Mouse (Mus musculus) intestine, postnatal 0 days (tissue): ENCODE results near the gene Npvf. TPM values are rescaled to one million over a fixed set of nuclear protein-coding genes. Genes with fewer than 3 reads are reported as not detected.

Experiments used
- ATAC-seq: fragments of 200-750 bp; cut with Nextera tagmentation; 2 replicates; pipeline ENCODE4 v1.8.0; 2017; ENCODE audit warnings: mild to moderate bottlenecking, moderate TSS enrichment, moderate library complexity
- H3K27ac ChIP-seq: fragments of 300-500 bp; sonication (generic); 2 replicates; pipeline ENCODE4 v1.5.1; 2014; ENCODE audit warnings: mild to moderate bottlenecking, low read depth, low read length, moderate library complexity
- H3K27me3 ChIP-seq: fragments of 300-500 bp; sonication (generic); replicated peaks from 2 replicates; pipeline ENCODE4 v1.6.1; 2014; ENCODE audit warnings: low read length, mixed read lengths; ENCODE audit not compliant: control insufficient read depth, insufficient read depth
- H3K36me3 ChIP-seq: fragments of 300-500 bp; sonication (generic); 2 replicates; pipeline ENCODE4 v1.6.1; 2014; ENCODE audit warnings: mild to moderate bottlenecking, moderate library complexity; ENCODE audit not compliant: control insufficient read depth, insufficient read depth
- H3K4me1 ChIP-seq: fragments of 300-500 bp; sonication (generic); replicated peaks from 2 replicates; pipeline ENCODE4 v1.6.1; 2014; ENCODE audit warnings: antibody characterized with exemption, low read length, mixed read lengths; ENCODE audit not compliant: control insufficient read depth, insufficient read depth
- H3K4me2 ChIP-seq: fragments of 300-500 bp; sonication (generic); replicated peaks from 2 replicates; pipeline ENCODE4 v1.6.1; 2014; ENCODE audit warnings: low read depth, mild to moderate bottlenecking, moderate library complexity
- H3K4me3 ChIP-seq: fragments of 300-500 bp; sonication (generic); 2 replicates; pipeline ENCODE4 v1.5.1; 2014; ENCODE audit warnings: low read depth, low read length
- H3K9ac ChIP-seq: fragments of 300-500 bp; sonication (generic); 2 replicates; pipeline ENCODE4 v1.6.1; 2014; ENCODE audit warnings: mild to moderate bottlenecking, low read depth, low read length
- H3K9me3 ChIP-seq: fragments of 300-500 bp; sonication (generic); 2 replicates; pipeline ENCODE4 v1.6.1; 2016; ENCODE audit warnings: mixed run types; ENCODE audit not compliant: control insufficient read depth
- CTCF ChIP-seq: sonication (generic); IDR thresholded peaks from 2 replicates; pipeline ENCODE4 v1.5.1; 2016; ENCODE audit warnings: low read depth, mild to moderate bottlenecking, control low read depth, antibody characterized with exemption, moderate library complexity
- WGBS: fragments of 180-500 bp; shearing (Covaris S2); extraction: QIAGEN DNeasy Blood & Tissue Kit; methylation state at CpG from one replicate; pipeline ENCODE4 v1.1.7; 2014; 5-methylcytosine and 5-hydroxymethylcytosine counted together
- polyA plus RNA-seq: library from polyadenylated mRNA; unstranded; fragments of >200 nt; fragmentation: Nextera tagmentation; extraction: Ambion mirVana; gene quantifications from 2 replicates; pipeline ENCODE4 v1.2.1, GENCODE M21; 2015

Npvf gene
- not detected in 2 replicates for polyA plus RNA-seq

DNA sequence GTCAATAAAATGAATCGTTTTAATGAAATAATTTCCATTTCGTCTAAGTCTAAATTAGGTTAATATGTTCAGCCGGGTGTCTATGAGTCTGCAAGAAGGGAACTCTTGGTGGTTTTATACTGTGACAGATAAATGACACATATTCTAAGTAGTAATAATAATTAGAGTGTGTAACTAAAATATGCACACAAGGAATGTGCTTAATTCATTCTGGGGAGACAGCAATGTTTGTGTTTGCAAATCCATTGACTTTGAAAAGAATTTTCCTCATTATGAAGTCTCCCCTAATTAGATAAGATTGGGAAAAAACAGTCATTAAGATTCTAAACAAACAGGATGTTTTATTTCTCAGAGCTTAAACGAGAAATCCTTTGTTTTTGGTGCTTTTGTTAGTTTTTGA is at the start of gene Npvf:
TSS of gene Npvf (minus strand) at position 84 of the 400 bp plus-strand sequence.
- no peak within 1 kb of the TSS for H3K4me2 ChIP-seq
- 78% methylated on average over 4 of the region's 4 CpGs for WGBS

DNA sequence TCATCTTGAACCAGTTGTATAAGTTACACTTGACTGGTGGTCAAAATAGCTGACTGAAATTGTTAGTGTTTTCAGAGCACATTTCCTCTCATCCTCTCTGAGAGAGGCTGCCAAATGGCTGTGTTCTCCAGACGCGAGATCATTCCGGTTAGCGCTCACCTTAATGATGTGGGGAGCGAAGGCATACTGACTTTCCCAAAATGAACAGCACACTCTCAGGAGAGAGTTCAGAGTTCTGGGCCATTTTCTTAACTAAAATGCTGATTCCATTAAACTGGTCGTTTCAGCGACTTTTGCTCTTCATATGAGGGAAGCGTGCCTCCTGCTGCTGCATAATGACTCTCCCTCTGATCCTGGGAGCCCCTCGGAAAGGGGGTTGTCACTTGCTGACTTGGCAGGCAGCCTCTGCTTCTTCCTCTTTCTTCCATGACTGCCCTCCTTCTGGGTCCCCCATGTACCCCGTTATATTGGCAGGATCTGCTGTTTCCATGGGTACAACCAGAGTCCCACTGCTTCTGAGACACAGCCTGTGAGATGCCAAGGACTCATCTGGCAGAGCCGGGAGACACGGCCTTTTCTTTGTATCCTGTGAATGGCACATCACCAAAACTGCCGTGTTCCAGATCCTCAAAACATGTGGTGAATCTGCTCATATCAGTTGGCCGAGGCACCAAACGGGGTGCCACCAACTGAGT is 35.0 kb upstream of the Npvf start:
- Histone ChIP-seq H3K4me1 (no peaks in the 10 kb centered on the region), H3K9ac (no peak overlapping the region), H3K4me2 (no peak overlapping the region), H3K4me3 (no peak overlapping the region), H3K27ac (no peak overlapping the region), H3K36me3 (no peaks in the 10 kb centered on the region), H3K27me3 (0 out of 2 replicates have a peak, but pooled peaks cover 2% of the 10 kb centered on the region), H3K9me3 (no peaks in the 10 kb centered on the region)
- 63% methylated on average over 15 of the region's 15 CpGs for WGBS
- no peak for TF ChIP-seq CTCF
- ATAC-seq: no peak

More for the DNA sequence above, at the start of gene Npvf:
- no peak for ATAC-seq
- Histone ChIP-seq H3K36me3 (no peaks in the 10 kb centered on the region), H3K9me3 (no peaks in the 10 kb centered on the region), H3K4me3 (no peak within 1 kb of the TSS), H3K9ac (no peak within 1 kb of the TSS), H3K4me1 (no peaks in the 10 kb centered on the region), H3K27me3 (no peaks in the 10 kb centered on the region), H3K27ac (no peak within 1 kb of the TSS)
- no peak for TF ChIP-seq CTCF

DNA sequence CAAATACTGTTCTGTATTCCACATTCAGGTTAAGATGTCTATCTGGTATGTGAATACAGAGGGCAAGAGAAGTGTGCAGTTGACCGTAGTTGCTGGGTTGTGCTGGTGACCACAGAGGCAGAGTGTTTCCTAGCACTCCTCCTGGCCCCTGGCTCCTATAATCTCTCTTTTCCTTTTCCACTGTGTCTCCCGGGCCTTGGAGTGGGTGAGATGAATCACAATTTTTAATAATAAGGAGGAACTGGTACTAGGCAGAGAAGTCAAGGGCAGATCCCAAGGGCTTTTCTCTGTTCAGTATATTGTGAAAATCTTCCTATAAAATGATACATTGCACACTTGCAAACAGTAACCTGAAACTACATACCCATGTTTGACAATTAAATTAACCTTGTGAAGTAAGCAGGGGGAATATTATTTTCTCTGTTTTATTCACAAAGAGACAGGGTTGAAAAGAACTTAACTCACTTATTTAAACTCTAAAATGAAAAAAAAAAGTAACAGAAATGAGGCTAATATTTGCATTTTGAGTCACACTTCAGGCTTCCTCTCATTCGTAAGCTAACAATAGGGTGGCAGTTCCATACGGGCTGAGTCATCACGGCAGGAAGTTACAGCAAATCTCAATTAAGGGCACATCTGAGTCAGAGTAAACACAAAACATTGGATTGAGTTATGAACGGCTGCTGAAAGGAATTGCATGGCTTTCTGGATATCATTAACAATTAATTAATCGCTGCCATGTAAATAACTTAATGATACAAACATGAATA is 30.6 kb upstream of the Npvf start:
- Histone ChIP-seq H3K4me2 (no peak overlapping the region), H3K36me3 (no peaks in the 10 kb centered on the region), H3K9me3 (no peaks in the 10 kb centered on the region), H3K27me3 (no peaks in the 10 kb centered on the region), H3K4me1 (no peaks in the 10 kb centered on the region), H3K9ac (no peak overlapping the region), H3K27ac (no peak overlapping the region), H3K4me3 (no peak overlapping the region)
- no peak for TF ChIP-seq CTCF
- 37% methylated on average over 7 of the region's 7 CpGs for WGBS
- ATAC-seq: no peak

- H3K4me2 ChIP-seq: no peak overlapping the region
- H3K27ac ChIP-seq: no peak overlapping the region
- no peak for ATAC-seq
- H3K36me3 ChIP-seq: no peaks in the 10 kb centered on the region
- TF ChIP-seq CTCF: no peak
- H3K9me3 ChIP-seq: no peaks in the 10 kb centered on the region
- H3K9ac ChIP-seq: no peak overlapping the region
- no peaks in the 10 kb centered on the region for H3K4me1 ChIP-seq
- no peaks in the 10 kb centered on the region for H3K27me3 ChIP-seq
- H3K4me3 ChIP-seq: no peak overlapping the region
- WGBS: 62% methylated on average over 5 of the region's 5 CpGs
Measured at GRCm38 (mm10) chr6:50681491-50681890, 27.3 kb upstream of the Npvf start.

DNA sequence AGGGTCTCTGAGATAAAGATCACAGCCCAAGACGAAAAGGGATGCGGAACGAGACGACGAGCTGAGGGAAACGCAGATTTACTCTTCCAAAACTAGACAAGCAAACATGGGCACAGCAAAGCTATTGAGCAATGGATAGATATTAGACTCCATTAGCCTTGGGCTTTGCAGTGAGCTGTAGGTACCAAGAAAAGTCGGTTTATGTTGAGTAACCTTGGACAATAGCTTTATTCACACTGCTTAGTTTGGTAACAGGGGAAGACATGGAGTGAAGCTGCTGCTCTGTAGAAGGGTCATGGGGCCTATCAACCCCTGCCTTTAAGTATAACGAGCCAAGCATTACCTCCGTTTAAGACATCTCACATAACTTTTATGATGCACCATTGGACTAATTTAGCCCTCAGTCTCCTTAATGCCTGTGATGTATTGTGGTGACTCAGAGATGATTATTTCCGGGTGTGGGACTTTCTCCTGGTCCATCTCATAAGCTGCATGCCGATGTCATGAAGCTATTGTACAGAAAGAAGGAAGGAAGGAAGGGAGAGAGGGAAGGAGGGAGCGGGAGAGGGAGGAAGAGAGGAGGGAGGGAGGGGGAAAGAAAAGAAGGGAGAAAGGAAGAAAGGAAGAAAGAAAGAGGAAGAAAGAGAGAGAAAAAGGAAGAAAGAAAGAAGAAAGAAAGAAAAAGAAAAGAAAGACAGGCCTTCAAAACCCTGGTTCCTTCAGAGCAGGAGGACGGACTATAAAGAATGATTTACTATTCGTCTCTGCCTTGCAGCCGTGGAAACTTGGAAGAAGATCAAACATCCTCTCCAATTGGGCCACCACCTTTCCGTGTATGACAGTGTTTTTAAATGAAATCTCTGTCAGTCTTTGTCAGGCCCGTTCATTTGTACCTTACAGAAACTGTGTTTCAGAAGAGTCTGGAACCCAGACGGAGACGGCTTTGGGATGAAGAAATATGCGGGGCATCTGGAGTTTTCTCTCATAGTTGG is 26.3 kb upstream of the Npvf start:
- no peak for ATAC-seq
- Histone ChIP-seq H3K9ac (no peak overlapping the region), H3K9me3 (no peaks in the 10 kb centered on the region), H3K4me2 (no peak overlapping the region), H3K4me1 (no peaks in the 10 kb centered on the region), H3K36me3 (no peaks in the 10 kb centered on the region), H3K27ac (no peak overlapping the region), H3K4me3 (no peak overlapping the region), H3K27me3 (no peaks in the 10 kb centered on the region)
- no peak for TF ChIP-seq CTCF
- 60% methylated on average over 20 of the region's 20 CpGs for WGBS

DNA sequence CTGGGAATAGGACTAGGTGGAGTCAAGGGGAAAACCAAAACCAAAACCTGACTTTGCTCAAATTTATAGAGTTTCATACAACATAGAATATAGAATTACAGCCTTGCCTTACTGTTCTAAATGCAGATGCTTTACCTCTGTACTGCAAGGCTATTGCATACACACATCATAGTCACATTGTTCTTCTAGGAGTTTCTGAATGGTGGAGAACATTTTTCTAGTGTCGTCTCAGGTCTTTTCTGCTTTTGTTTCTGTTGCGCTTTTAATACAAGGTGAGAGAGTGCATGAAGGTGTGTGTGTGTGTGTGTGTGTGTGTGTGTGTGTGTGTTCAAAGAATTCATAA is 25.2 kb upstream of the Npvf start:
- WGBS: 86% methylated on average over 2 of the region's 2 CpGs
- Histone ChIP-seq H3K27ac (no peak overlapping the region), H3K4me3 (no peak overlapping the region), H3K9me3 (no peaks in the 10 kb centered on the region), H3K4me1 (no peaks in the 10 kb centered on the region), H3K36me3 (no peaks in the 10 kb centered on the region), H3K4me2 (no peak overlapping the region), H3K27me3 (no peaks in the 10 kb centered on the region), H3K9ac (no peak overlapping the region)
- no peak for TF ChIP-seq CTCF
- no peak for ATAC-seq
